Mouse (Mus musculus) skeletal muscle tissue, adult 2 months (tissue): Measurements from ENCODE around the gene Rpl21.

ENCODE experiments used
- DNase-seq: peaks from one replicate; pipeline ENCODE4 v3.0.0-alpha.2; 2012; ENCODE audit warnings: low read depth, low spot score

The Rpl21 gene

DNA sequence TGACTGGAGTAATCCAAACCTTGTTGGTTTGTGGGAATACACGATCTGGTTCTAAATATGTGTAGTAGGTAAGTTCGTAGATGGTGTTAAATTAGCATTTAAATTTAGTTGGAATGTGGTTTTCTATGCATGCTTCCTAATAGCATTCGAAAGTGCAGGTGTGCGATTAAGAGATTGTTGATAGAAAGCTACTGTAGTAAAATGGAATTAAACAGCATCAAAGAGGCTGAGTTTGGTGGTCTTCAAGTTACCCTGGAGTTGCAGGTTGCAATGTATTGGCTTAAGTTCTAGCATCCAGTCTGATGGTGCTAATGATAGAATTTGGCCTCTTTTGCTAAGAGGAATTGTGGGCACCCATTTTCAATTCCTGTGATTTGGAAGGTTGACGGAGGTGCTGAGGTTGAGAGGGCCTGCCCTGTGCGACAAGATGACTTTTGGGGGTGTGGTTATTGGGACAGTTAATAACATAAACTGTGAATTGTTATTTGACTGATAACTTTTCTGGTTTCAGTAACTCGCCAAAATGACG is 1.0 kb downstream of the Rpl21 start:
- DNase-seq, result no peak

DNA sequence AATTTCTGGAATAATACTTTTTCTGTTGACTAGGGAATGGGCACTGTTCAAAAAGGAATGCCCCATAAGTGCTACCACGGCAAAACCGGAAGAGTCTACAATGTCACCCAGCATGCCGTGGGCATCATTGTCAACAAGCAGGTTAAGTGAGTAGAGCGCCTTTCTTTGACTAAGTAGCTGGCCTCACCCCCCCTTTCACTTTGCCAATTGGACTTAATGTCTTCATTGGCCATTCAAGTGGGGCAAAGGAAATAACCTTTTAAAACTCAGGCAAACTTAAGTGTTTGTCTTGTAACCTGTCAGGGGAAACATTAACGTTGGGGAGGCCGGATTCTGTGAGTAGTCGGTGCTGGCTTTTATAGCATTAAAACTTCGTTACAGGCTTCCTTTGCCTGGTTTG is 2.3 kb downstream of the Rpl21 start:
- no peak for DNase-seq

DNA sequence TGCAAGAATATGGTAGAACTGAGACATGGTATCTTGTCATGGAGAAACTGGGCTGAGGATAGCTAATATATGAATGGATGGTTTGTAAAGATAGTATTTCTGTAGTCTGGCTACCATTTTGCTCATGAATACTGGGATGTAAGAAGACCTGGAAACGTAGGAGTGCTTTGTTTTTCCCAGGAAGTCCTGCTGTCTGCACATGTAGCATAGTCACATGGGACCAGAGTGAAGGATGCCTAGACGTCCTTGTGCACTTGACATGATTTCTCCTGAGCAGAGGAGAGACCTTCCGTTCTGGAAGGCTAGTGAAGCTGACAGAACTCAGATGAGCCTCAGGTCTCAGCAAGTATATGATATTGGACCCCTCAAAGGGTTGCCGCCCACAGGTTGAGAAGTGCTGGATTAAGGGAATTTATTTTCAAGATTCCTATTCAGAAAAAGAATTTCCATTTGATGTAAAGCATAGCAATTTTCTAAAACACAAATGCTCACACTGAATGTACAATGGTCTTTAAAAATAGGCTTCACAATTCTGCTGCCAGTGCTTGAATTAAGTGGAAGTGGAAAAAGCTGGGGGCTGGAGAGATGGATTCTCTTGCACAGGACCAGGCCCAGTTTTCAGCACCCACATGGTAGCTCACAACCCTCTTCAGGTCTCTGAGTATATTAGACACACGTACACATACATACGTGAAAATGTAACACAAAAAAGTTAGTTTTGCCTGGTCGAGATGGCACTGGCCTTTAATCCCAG is 5.5 kb downstream of the Rpl21 start:
- DNase-seq, result no peak

DNA sequence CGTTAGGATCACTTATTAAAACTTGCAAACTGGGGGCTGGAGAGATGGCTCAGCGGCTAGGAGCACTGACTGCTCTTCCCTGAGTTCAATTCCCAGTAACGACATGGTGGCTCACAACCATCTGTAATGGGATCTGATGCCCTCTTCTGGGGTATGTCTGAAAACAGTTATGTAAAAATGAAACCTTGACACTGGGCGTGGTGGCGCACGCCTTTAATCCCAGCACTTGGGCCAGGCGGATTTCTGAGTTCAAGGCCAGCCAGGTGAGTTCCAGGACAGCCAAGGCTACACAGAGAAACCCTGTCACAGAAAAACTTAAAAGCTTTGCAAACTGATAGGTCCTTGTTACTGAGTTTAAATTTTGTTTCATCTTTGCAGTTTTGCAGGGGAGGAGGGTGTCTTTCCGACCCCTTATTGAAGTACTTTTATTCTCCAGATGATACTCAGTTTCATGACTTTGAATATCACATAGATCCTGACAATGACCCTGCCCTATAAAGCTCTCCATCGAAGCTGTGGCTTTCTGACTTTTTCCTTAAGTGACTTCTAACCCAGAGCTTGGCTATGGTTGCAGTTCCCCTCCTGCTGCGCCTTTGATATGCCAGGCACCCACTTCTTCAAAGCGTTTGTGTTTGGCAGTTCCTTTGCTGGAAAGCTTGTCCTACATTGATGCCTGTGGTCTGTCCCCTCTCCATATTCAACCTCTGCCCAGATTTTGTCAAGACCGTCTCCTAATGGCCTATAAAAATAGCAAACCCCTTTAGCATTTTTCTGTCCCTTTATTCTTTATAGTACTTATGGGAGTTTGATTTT is 6.4 kb downstream of the Rpl21 start:
- DNase-seq, result no peak

DNA sequence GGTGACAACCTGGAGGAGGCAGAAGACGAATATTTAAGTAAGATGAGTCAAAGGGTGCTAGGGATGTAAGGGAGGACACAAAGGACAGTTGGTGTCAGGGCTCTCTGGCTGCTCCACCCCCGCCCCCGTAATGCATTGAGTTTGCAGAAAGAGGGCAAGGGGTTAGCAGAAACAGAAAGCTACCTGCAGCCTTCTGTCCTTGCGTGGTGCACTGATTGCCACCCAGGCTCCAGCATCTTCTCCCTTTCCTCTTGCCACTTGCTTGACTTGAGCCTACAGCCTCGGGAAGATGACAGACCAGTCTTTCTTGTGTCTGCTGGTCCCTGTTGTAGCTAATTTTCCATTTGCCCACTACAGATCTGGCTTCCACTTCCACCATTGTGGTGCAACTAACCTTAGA is 7.1 kb downstream of the Rpl21 start:
- no peak for DNase-seq

DNA sequence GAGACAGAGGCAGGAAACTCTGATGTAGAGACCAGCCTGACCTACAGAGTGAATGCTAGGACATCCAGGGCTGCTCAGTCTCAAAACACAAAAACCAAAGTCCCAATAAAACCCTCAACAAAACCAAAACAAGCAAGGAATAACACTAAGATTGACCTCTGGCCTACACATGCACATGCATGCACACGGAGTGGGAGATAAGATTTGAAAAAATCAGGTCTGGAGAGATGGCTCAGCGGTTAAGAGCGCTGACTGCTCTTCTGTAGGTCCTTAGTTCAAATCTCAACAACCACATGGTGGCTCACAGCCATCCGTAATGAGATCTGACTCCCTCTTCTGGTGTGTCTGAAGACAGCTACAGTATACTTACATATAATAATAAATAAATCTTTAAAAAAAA is 7.7 kb downstream of the Rpl21 start:
- no peak for DNase-seq

DNA sequence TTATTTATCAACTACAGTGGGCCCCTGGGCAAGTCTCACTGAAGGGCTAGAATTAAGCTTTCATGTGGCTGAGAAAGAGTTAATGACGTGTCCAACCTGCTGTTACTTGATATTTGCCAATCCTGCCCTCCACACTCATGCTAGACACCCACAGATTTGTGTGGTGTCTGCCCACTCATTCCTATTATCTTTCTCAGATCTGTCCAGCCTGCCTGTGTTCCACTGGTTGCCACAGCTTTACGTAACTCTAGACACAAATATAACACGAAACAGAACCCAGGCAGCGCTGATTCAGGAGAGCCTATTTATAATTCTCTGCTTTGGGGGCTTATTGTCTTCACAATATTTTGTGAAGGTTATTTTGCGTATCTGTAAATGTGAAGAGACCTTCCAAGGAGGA is 8.6 kb downstream of the Rpl21 start:
- no peak for DNase-seq

DNA sequence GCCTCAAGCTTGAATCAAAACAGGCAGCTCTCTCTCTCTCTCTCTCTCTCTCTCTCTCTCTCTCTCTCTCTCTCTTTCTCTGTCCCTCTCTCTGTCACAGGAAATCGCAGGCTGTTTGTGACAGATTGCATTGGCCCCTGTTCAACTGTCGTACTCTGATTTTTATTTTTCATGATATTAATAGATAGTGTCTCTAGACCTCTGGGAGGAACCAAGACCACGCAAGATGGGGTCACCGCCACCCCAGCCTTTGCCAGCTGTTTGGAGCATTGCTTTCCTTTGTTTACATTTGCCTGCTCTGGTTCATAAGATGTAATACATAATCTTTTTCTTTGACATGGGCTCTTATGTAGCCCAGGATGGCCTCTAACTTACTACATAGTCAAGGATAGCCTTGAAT is 9.3 kb downstream of the Rpl21 start:
- DNase-seq, result no peak

DNA sequence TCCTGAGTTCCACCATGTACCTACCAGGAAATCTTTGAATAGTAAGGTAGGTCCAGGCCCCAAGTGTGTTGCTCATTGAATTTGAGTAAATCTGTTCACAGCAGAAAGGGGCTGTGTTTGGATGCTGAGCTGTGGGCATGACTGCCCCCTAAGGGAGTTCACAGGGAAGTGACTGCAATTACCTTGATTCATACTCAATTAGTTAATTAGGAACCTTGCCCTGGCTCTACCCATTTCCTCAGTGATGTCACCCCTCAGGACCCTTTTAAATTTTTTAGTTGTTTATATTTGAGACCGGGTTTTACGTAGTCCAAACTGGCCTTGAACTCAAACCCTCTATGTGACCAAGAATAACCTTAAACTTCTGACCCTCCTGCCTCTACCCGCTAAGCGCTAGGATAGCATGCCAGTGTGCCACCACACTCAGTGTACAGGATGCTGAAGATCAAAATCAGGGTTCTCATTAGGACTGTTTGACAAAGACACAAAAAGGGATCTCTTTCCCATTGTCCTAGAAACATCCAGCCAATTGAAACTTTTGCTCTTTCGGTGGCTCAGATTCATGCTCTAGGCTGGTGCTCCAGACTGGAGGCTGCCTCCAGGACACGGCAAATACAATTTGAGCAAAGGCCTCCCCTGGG is 11.7 kb downstream of the Rpl21 start:
- no peak for DNase-seq

DNA sequence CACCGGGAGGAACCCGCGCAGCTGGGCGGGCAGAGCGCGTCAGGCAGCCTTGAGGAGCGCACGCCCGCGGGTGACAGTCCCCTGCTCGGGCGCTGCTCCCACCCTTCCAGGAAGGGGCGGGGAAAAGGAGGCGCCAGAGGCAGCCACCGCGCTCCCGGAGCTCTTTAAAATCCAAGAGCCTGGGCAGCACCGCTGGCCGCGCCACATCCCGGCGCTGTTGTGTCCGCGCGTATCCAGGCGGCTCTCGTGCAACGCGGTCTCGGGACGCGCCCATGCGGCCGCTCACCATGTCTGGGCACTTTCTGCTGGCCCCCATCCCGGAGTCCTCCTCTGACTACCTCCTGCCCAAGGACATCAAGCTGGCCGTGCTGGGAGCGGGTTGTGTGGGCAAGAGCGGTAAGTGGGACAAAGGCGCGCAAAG is 12.3 kb downstream of the Rpl21 start, which contains the start of gene Rasl11a:
TSS of gene Rasl11a (plus strand) at position 127 of the 421 bp plus-strand sequence.
- peak; percentile 57 for DNase-seq

DNA sequence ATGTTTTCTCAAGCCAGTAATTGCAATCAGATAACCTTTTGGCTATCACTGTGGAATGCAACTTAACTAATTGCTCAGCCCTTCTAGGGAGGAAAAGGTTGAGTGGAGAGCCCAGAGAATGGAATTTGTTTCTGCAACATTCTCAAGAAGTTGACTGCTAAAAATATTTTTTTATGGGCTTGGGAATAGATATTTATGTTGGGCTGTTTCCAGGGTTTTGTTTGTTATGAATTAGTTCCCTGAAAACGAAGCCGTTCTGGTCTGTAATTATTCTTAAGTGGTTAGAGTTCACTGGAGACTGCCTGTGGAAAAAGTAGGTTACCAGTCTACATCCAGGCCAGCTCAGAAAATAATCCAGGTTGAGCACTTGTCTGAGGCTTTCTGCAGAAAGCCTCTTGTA is 13.8 kb downstream of the Rpl21 start:
- DNase-seq, result no peak

DNA sequence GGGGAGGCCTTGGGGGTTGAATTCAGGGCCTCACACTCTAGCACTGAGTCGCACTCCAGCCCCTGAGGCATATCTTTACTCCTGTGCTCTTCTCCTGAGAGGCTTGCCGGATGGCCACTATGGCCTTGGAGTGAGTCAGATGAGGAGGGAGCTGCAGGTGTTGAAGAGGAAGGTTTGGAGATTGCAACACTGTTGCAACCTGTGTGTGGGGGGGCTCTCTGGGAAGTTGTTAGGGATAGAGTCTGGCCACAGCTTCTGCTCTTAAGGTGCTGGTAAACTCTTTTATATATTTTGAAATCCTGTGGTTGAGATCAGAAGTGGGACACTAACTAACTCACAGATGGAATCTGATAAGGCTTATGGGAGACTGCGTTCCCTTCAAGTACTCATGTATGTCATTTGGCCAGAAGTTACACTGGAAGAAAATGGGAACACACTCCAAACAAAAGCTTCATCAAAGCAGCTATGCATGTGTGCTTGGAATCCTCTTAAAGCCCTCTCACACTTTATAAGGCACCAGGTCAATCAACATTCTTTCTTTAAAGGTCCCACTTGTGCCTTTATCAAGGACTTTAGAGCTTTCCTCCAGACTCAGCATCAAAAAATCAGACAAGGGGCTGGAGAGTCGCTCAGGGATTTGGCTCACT is 16.4 kb downstream of the Rpl21 start:
- no peak for DNase-seq

DNA sequence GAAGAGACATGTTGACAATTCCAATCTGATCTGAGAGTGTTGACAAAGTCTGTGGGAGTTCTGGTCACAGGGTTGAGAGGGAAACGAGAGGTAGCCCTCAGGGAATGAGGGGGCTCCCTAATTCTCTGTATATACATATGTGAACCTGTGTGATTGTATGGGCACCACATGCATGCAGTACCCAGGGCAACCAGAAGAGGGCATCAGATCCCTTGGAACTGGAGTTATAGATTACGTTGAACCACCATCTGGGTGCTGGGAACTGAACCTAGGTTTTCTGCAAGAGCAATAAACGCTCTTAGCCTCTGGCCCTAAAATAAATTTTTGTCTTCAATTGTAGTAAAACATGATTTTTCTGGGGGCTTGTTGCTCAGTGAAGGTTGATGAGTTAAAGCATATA is 23.4 kb downstream of the Rpl21 start:
- DNase-seq, result no peak

DNA sequence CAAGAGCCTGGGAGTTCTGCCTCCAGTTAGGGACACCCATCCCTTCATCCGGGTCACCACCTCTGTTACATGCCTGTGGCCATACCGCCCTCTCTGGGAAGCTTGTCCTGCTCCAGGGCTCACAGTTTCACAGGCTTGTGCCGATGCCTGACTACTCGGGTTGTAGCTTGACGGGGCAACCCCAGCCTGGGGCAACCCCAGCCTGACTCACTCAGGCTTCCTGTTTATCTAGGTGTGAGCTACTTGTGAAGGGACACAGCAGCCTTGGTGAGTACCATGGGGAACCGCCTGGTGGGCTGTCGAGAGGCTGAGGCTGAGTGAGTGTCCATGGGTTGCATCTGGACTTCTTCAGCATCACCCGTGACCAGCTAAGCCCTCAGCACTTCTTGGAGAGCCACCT is 24.9 kb downstream of the Rpl21 start:
- no peak for DNase-seq

DNA sequence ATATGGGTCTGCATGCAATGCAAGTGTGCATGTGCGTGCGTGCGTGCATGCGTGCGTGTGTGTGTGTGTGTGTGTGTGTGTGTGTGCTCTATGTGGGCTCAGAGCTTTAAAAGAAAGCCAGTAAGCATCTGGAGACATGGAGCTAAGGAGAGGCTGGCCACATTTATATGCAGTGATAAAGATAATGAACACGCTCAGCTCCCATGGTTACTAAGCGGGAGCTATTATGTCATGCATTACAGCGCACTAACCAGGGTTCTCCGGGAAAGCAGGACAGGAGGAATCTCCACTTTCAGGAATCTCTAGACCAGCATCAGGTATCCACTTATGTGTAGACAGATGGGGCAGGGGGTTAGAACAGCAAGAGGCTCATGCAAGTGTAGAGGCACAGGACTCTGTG is 26.1 kb downstream of the Rpl21 start:
- no peak for DNase-seq

DNA sequence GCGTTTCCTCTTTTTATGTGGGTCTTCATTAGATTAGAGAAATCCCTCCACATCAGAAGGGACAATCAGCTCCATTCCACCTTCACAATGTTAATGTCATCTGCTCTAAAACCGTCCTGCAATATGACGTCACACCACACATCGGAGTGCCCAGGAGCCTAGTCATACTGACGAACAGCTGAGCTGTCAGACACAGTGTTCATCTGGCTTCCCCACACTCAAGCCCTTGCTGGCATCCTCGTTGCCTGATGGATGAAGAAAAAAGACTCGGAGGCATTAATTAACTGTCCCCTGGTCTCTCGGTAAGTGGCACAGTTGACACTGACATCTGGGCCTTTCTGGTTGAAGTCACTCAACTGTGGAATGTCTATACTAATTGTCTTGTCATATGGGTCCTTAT is 26.6 kb downstream of the Rpl21 start:
- no peak for DNase-seq

DNA sequence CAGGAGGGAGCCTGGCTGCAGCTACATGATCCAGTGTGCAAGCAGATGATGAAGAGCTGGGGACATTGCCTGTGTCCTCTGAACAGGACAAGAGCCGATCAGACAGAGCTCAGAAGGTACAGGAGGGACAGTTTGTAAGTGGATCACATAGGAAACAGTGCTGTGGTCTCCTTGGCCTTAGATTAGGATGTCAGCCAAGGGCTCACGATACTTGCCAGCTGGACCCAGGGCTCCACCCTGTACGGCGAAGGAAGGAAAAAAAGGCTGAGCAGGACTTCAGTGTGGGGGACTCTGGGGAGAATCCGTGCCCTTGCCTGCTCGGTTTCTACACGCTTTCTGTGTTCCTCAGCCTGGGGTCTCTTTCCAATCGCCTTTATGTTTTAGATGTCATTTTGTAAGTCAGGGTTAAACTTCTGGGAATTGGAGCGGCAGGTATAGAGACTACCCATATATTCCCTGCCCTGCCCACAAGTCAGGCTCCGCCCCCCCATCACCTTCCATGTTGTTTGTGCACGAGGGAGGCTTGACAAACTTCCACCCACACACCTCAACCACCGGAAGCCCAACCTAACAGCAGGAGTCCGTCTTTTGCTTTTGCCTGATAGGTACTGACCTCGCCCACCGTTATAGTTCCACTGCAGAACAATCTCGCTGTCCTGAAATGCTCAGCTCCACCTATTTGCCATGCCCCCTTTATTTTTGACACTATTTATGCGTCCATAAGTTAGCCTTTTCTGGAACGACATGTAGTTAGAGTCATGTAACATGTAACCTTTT is 27.7 kb downstream of the Rpl21 start:
- DNase-seq, result no peak

DNA sequence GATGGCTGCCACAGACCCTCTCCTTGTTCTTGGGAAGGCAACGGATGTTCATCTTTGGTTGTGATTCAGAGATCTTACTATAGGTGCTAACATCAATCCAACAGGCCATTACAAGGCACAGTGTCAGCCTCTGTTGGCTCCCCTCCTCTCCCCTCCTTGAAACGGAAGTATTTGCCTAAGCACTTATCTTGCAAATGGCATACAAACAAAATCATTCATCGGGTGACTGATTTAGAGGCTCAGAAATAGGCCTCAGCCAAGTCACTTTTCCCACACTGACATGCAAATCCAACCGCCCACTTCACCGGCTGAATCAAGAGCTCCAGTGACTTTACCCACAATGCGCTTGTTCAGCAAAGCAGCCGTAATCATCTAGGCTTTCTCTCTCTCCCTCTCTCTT is 28.9 kb downstream of the Rpl21 start:
- DNase-seq, result no peak

DNA sequence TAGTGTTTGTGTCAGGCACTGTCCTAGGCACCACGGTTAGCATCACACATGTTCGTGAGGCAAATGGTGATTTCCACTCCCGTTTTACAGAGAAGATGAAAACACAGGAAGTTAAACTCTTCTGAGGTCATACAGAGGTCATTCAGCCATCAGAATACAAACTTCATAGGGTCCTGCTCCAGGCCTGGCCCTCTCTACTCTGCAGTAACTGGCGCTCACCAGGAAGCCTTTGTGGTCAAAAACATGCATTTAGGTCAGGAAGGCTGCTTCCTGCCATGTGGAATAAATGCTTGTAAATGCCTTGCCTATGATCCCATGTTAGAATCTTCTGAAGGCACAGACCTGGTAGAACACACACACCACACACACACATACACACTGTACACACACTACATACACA is 32.8 kb downstream of the Rpl21 start:
- DNase-seq, result no peak

DNA sequence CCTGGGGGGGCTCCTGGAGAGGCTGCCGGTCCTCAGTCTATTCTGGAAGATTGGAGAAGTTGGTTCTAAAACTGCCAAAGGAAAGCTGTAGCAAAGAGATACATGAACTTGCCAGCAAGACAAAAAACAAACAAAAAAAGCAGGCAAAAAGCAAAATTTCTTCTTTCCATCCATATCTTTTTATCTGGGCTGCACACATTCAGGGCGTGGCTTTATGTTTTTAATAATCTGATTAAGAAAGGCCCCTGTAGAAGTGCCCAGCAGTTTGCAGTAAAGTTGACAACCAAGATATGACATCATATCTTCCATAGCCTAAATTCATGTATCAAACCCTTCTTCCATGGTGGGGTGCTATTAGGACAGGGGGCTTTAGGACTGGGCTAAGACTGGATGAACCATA is 33.6 kb downstream of the Rpl21 start:
- no peak for DNase-seq
